Mouse (Mus musculus) left cerebral cortex, adult 18-20 months (tissue): ENCODE results near the gene Dock8. TPM values are rescaled to one million over a fixed set of nuclear protein-coding genes. Genes with fewer than 3 reads are reported as not detected.
"Not testable (repeated sequence)": the region's sequence is repeated elsewhere in the genome, so short reads cannot be mapped to it uniquely, and the experiment has no call there.

Source experiments
- DNase-seq, 2 experiments: peaks; one replicate each; pipeline ENCODE4 v3.0.0; 2021 to 2022; ENCODE audit warnings: low spot score in 2 of 2, mixed read lengths in 1 of 2
- total RNA-seq, 2 experiments: library from RNA; stranded (reverse); gene quantifications; 2 replicates each; pipeline ENCODE4 v1.2.3; 2021

Gene Dock8
- total RNA-seq, 2 experiments from 2014 or later: 2.5 to 3.3 TPM

DNA sequence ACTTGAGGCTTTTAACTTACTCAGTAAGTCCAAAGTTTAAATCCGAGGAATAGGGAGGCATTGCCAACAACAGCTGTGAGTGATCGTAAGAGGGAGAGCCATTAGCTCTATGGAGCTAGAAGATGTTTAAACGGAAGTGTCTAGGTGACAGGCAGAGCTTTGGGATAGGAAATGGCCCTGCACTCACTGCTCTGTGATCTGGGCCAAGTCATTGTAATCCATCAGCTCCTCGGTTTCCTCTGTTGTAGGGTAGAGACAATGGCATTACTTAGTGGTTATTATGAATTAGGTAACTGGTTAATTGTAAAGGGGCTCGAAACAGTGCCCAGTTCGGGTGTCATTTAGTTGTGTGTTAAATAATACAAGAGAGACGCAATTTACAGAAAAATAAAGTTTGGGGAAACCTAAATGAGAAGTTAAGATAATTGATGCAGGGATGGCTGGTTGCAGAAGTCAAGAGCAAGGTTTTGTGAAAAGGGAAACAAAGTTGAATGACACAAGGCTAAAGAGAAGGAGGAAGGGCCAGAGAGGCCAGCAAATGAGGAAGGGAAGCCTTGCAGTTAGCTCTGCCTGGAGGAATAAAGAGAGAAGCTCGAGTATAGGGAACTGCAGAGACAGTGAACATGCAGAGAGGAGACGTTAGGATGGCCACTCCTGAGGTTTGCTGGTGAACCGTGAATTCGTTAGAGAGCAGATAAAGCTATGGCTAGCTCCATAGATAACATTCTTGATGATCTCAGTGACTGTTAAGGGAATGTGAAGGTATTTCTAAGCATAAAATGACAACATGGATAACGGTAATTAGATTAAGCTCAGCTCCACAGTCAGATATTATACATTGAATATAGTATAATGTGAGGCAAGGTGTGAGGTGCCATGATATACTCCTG is 2.3 kb upstream of the Dock8 start:
- no peak for DNase-seq

GRCm38 (mm10) chr19:24998561-24998960 is 773 bp upstream of the Dock8 start:
- DNase-seq: no peak

- DNase-seq: no peak
These were observed 819 bp downstream of the Dock8 start for GRCm38 (mm10) chr19:25000153-25000552.

GRCm38 (mm10) chr19:25002032-25002431 is 2.7 kb downstream of the Dock8 start:
- DNase-seq: no peak

DNA sequence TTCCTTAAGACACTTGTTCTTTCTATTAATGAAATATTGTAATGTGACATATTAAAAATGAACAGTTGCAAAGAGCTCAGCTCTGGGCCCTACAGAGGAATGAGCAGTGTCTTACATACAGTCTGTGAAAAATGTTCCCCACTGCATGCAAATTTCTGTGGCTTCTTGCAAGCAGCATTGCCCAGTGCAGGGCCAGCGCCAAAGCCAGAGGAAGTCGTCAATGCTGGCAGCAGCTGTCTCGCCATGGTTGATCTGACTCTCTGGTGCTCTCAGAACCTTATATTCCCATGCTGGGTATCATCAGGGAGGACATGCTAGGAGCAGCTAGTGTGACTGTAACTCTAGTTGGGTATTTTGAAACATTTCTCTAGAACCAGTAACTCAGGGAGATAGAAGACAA is 3.5 kb downstream of the Dock8 start:
- DNase-seq: no peak

- no peak for DNase-seq
These were observed 4.5 kb downstream of the Dock8 start for GRCm38 (mm10) chr19:25003810-25004209.

DNA sequence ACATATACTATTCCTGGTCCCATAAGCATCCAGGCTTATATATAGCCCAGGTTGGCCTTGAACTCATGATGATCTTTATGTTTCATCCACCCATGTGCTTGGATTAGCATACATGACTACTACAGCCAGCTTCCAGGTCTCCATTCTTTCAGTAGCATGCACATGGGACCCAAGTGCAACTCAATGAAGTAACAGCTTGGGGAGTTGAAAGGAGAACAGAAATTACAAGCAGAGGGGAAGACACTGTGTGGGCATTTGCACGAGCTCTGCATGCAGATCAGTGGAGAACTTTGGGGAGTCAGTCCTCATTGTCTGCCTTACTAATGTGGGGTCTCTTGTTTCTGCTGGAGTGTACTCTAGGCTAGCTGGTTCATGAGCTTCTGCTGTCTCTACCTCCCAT is 7.4 kb downstream of the Dock8 start:
- DNase-seq: no peak

- DNase-seq: no peak
These were observed 9.2 kb downstream of the Dock8 start for GRCm38 (mm10) chr19:25008509-25008908.

GRCm38 (mm10) chr19:25022766-25023165 is 23.4 kb downstream of the Dock8 start:
- DNase-seq: no peak

- DNase-seq: no peak
These were observed 32.4 kb downstream of the Dock8 start for GRCm38 (mm10) chr19:25031765-25032164.

DNA sequence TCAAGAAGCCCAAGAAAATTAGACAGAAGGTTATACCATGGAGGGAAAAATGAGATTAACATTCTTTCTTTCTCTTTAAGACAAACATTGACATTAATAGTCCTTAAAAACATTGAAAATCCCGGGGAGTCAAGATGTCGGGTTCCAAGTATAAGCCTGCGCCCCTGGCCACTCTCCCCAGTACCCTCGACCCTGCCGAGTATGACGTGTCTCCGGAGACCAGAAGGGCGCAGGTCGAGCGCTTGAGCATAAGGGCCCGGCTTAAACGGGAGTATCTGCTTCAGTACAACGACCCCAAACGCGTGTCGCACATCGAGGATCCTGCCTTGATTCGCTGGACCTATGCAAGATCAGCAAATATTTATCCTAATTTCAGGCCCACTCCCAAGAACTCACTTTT is 33.7 kb downstream of the Dock8 start:
- not testable (repeated sequence) for DNase-seq

GRCm38 (mm10) chr19:25035825-25036224 is 36.5 kb downstream of the Dock8 start:
- no peak for DNase-seq

DNA sequence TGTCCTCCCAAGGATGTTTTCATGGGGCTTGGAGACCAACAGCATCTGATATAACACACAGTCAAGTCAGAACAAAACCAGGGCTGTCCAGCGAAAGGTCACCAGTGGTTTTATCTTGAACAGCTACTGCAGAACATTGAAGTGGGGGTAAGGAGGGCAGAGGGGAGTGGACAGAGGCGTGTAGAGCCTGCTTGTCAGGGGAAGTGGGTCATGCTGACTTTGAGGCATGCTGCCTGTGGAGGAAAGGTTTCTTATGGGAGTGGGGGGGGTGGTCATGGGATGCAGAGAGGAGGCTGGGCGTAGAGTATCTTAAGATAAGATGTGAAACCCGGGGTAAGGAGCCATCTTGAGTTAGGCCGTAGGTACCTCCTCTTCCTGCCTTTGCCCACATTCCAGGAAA is 37.5 kb downstream of the Dock8 start:
- DNase-seq: no peak

GRCm38 (mm10) chr19:25037249-25037648 is 37.9 kb downstream of the Dock8 start:
- no peak for DNase-seq

GRCm38 (mm10) chr19:25038293-25038692 is 39.0 kb downstream of the Dock8 start:
- no peak for DNase-seq

GRCm38 (mm10) chr19:25041209-25041608 is 41.9 kb downstream of the Dock8 start:
- DNase-seq: no peak

DNA sequence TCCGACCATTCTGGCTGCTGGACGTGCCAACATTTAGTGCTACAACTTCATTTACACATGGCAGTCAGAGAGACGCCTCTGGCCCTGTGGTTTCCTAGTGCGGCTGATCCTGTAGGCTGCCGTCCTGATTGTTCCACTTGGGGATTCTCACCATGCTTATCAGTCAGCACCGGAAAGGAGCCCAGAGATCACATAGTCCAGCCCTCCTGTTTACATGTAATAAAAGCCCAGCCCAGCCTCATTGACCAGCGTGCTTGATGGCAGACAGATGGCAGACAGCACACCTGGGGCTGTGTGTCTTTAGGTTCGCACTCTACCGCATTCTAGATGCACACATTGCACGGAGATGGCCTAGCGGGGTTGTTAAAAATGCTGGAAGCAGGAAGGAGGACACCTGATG is 43.6 kb downstream of the Dock8 start:
- no peak for DNase-seq

DNA sequence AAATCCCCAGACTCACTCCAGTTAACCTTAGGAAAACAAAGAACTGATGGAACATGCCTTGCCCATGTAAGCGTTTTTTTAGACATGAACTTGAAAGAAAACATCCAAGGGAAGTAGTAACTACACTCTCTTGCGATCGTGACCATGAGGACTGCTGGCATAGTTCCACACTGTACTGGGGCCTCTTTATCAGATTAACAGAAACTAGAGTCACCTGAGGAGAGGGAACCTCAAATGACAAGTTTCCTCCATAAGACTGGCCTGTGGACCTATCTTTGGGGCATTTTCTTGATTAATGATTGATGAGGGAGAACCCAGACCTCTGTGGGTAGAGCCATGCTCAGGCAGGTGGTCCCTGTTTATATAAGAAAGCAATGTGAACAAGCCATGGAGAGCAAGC is 44.7 kb downstream of the Dock8 start:
- DNase-seq: no peak

DNA sequence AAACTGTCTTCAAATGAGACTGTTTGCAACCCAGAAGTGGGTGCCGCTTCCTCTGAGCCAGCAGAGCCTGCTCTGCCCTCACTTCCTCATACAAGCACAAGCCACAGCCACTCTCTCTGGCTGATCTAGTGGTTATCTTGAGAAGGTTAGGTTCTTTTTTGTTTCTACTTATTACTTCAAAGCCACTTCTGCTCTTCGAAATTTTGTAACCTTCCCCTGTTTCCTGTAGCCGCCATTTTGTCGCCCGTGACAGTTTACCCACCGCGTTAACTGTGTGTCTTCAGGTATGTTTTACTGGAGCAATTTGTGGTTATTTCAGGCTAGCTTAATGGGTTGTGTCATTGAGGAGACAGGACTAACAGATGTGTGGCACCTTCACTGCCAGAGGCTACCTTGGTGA is 53.0 kb downstream of the Dock8 start:
- no peak for DNase-seq

DNA sequence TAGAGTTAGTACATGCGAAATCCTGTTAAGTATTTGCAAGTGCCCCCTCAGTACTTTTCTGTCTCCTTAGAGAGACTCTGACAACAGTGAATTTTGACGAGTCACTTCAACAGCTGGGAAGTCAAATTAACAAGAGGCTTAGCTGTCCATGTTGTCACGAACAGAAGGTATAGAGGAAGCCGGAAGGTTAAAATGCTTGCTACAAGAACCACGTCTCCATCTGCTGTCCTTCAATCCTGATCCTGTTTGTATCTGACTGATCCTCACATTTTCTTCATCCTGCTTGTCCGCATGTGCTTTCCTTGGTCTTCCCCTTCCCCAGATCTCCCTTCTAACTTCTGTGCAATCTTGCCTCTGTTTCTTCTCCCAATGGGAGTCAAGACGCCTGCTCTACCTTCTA is 53.8 kb downstream of the Dock8 start:
- no peak for DNase-seq

DNA sequence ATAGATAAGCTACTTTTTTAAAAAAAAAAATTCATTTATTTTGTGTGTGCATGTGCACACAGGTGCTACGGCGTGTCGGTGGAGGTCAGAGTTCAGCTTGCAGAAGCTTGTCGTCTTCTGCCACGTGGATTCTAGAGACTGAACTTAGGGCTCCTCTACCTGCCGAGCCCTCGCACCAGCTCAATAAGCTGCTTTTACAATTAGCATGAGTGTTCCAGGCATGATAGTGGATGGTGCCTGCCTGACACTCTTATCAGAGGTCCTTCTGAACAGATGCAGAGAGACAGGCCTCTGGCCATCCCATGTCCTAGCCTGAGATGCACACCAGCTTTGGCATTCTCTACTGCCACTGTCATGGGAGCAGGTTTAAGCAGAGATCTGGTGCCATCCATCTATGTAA is 55.7 kb downstream of the Dock8 start:
- no peak for DNase-seq

DNA sequence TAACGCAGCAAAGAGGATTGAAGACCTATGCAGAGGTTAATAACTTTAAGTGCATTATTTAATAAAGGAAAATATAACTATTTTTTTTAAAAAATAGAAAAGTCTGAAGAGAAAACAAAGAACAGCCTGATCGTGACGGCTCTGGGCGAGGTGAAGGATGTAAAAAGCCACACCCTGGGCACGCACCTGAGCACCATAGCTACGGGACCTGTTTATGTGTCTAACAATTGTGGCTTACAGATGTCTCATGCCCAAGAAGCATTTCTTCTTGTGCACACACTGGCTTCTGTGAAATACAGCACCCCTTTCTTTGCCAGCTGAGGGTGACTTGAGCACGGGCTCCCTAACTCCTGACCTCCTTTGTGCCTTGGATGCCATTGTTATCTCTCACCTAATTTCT is 56.2 kb downstream of the Dock8 start:
- no peak for DNase-seq

- DNase-seq: no peak
These were observed 56.9 kb downstream of the Dock8 start for GRCm38 (mm10) chr19:25056224-25056623.
